Mouse (Mus musculus): ENCODE data around the gene Luzp1. TPM values are rescaled to one million over a fixed set of nuclear protein-coding genes. Genes with fewer than 3 reads are reported as not detected.

Luzp1 gene
- total RNA-seq, 2 experiments from 2014 or later, result 0.42 to 1.5 TPM

- ATAC-seq (replicated peaks; ENCODE audit: low FRiP score, poor library complexity, severe bottlenecking), result no peak
Observed at GRCm38 (mm10) chr4:136461761-136462085, 7.8 kb upstream of the Luzp1 start.

GRCm38 (mm10) chr4:136462086-136462838 lies 7.3 kb upstream of the Luzp1 start, which contains the start of gene 6030445D17Rik:
Gene 6030445D17Rik, plus strand, starts transcription at chr4:136462250.
- no peak for ATAC-seq (replicated peaks; ENCODE audit: low FRiP score, poor library complexity, severe bottlenecking)

GRCm38 (mm10) chr4:136462839-136463178 lies 6.8 kb upstream of the Luzp1 start:
- ATAC-seq (replicated peaks; ENCODE audit: low FRiP score, poor library complexity, severe bottlenecking), result no peak

- no peak for ATAC-seq (replicated peaks; ENCODE audit: low FRiP score, poor library complexity, severe bottlenecking)
Observed at GRCm38 (mm10) chr4:136463436-136463835, 6.1 kb upstream of the Luzp1 start.

- ATAC-seq (replicated peaks; ENCODE audit: low FRiP score, poor library complexity, severe bottlenecking), result no peak
Observed at GRCm38 (mm10) chr4:136466226-136466625, 3.3 kb upstream of the Luzp1 start.

- no peak for ATAC-seq (replicated peaks; ENCODE audit: low FRiP score, poor library complexity, severe bottlenecking)
Observed at GRCm38 (mm10) chr4:136468553-136469327, 821 bp upstream of the Luzp1 start.

- no peak for ATAC-seq (replicated peaks; ENCODE audit: low FRiP score, poor library complexity, severe bottlenecking)
Observed at GRCm38 (mm10) chr4:136469941-136470346, 383 bp downstream of the Luzp1 start.

GRCm38 (mm10) chr4:136470347-136471071 lies 948 bp downstream of the Luzp1 start:
- no peak for ATAC-seq (replicated peaks; ENCODE audit: low FRiP score, poor library complexity, severe bottlenecking)

- no peak for ATAC-seq (replicated peaks; ENCODE audit: low FRiP score, poor library complexity, severe bottlenecking)
Observed at GRCm38 (mm10) chr4:136476692-136477091, 7.1 kb downstream of the Luzp1 start.

- no peak for ATAC-seq (replicated peaks; ENCODE audit: low FRiP score, poor library complexity, severe bottlenecking)
Observed at GRCm38 (mm10) chr4:136486549-136486948, 17.0 kb downstream of the Luzp1 start.

GRCm38 (mm10) chr4:136495993-136496392 lies 26.4 kb downstream of the Luzp1 start:
- ATAC-seq (replicated peaks; ENCODE audit: low FRiP score, poor library complexity, severe bottlenecking), result no peak

- no peak for ATAC-seq (replicated peaks; ENCODE audit: low FRiP score, poor library complexity, severe bottlenecking)
Observed at GRCm38 (mm10) chr4:136505426-136506215, 36.1 kb downstream of the Luzp1 start.

- ATAC-seq (replicated peaks; ENCODE audit: low FRiP score, poor library complexity, severe bottlenecking), result no peak
Observed at GRCm38 (mm10) chr4:136509857-136510256, 40.3 kb downstream of the Luzp1 start.

- ATAC-seq (replicated peaks; ENCODE audit: low FRiP score, poor library complexity, severe bottlenecking), result no peak
Observed at GRCm38 (mm10) chr4:136511708-136512107, 42.1 kb downstream of the Luzp1 start.

GRCm38 (mm10) chr4:136512905-136513304 lies 43.3 kb downstream of the Luzp1 start:
- ATAC-seq (replicated peaks; ENCODE audit: low FRiP score, poor library complexity, severe bottlenecking), result no peak

GRCm38 (mm10) chr4:136518141-136518540 lies 48.6 kb downstream of the Luzp1 start:
- no peak for ATAC-seq (replicated peaks; ENCODE audit: low FRiP score, poor library complexity, severe bottlenecking)

GRCm38 (mm10) chr4:136518576-136518975 lies 49.0 kb downstream of the Luzp1 start:
- no peak for ATAC-seq (replicated peaks; ENCODE audit: low FRiP score, poor library complexity, severe bottlenecking)

GRCm38 (mm10) chr4:136519866-136520265 lies 50.3 kb downstream of the Luzp1 start:
- ATAC-seq (replicated peaks; ENCODE audit: low FRiP score, poor library complexity, severe bottlenecking), result no peak

- ATAC-seq (replicated peaks; ENCODE audit: low FRiP score, poor library complexity, severe bottlenecking), result no peak
Observed at GRCm38 (mm10) chr4:136521898-136522297, 52.3 kb downstream of the Luzp1 start.

GRCm38 (mm10) chr4:136524309-136524708 lies 54.7 kb downstream of the Luzp1 start:
- ATAC-seq (replicated peaks; ENCODE audit: low FRiP score, poor library complexity, severe bottlenecking), result 0 out of 2 replicates have a peak, but pooled peaks have one; percentile 39
